Mouse (Mus musculus): Measurements from ENCODE around the gene Syt16. TPM values are rescaled to one million over a fixed set of nuclear protein-coding genes. Genes with fewer than 3 reads are reported as not detected.

The Syt16 gene
- polyA plus RNA-seq, 1 experiment from 2014 or later: 95.5 TPM

DNA sequence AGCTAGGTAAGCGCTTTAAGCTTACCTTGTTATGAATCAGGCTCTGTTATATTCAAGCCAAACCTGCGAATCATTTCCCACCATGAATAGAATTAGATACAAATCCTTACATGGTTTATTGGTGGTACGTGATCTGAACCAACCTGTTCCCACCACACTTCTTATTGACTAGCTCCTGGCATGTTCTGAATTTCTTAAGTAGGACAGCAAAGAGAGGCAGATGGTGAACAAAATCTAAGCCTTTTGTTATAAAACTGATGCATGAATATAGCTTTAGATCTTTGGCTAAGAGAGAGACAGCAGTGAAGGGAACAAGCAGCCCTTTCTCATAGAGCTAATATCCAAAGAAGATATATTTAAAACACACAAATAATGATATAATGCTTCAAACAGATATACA is 83.7 kb downstream of the Syt16 start:
- H3K27me3 ChIP-seq (ENCODE audit: control insufficient read depth, insufficient read depth, low read length): no peaks in the 10 kb centered on the region
- H3K36me3 ChIP-seq (ENCODE audit: control insufficient read depth, insufficient read depth, low read length): no peaks in the 10 kb centered on the region
- no peaks in the 10 kb centered on the region for H3K9me3 ChIP-seq (ENCODE audit: control insufficient read depth, low read length)
- H3K4me3 ChIP-seq (ENCODE audit: low read depth, low read length): no peak overlapping the region
- WGBS: 90% methylated on average over 3 of the region's 3 CpGs
- no peak for ATAC-seq (ENCODE audit: low read depth)
- no peak overlapping the region for H3K9ac ChIP-seq (replicated peaks; ENCODE audit: low read depth, low read length)
- no peaks in the 10 kb centered on the region for H3K4me1 ChIP-seq (ENCODE audit: control insufficient read depth, insufficient read depth, low read length)
- no peak overlapping the region for H3K4me2 ChIP-seq (ENCODE audit: low read depth, low read length)
- H3K27ac ChIP-seq (ENCODE audit: low read depth, low read length): no peak overlapping the region

GRCm38 (mm10) chr12:74084389-74084788 is 86.9 kb downstream of the Syt16 start:
- Histone ChIP-seq H3K27me3 (ENCODE audit: control insufficient read depth, insufficient read depth, low read length) (no peaks in the 10 kb centered on the region), H3K9ac (replicated peaks; ENCODE audit: low read depth, low read length) (no peak overlapping the region), H3K4me3 (ENCODE audit: low read depth, low read length) (no peak overlapping the region), H3K9me3 (ENCODE audit: control insufficient read depth, low read length) (no peaks in the 10 kb centered on the region), H3K36me3 (ENCODE audit: control insufficient read depth, insufficient read depth, low read length) (no peaks in the 10 kb centered on the region), H3K27ac (ENCODE audit: low read depth, low read length) (no peak overlapping the region), H3K4me2 (ENCODE audit: low read depth, low read length) (no peak overlapping the region), H3K4me1 (ENCODE audit: control insufficient read depth, insufficient read depth, low read length) (no peaks in the 10 kb centered on the region)
- no peak for ATAC-seq (ENCODE audit: low read depth)
- WGBS: 92% methylated on average over 5 of the region's 5 CpGs

DNA sequence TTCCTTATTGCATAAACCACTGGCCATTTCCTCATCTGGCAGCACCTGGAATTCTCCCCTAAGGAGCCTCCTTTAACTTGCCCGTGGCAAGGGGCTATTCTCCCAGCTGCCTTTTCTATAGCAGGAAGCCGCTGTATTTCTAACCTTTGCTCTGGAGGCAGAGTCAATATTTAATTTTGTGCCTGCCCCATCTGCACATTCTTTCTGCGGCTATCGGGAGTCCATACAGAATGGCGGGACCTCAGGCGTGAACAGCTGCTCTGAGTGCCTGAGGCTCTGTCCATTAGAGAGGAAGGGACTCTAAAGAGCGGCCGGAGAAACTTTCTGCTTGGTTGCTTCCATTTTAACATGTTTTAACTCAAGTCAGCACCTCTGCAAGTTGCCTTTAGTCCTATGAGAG is 89.6 kb downstream of the Syt16 start:
- Histone ChIP-seq H3K4me3 (ENCODE audit: low read depth, low read length) (no peak overlapping the region), H3K9ac (replicated peaks; ENCODE audit: low read depth, low read length) (no peak overlapping the region), H3K4me1 (ENCODE audit: control insufficient read depth, insufficient read depth, low read length) (no peaks in the 10 kb centered on the region), H3K27me3 (ENCODE audit: control insufficient read depth, insufficient read depth, low read length) (no peaks in the 10 kb centered on the region), H3K4me2 (ENCODE audit: low read depth, low read length) (no peak overlapping the region), H3K36me3 (ENCODE audit: control insufficient read depth, insufficient read depth, low read length) (no peaks in the 10 kb centered on the region), H3K27ac (ENCODE audit: low read depth, low read length) (no peak overlapping the region), H3K9me3 (ENCODE audit: control insufficient read depth, low read length) (no peaks in the 10 kb centered on the region)
- no peak for ATAC-seq (ENCODE audit: low read depth)
- WGBS: 53% methylated on average over 8 of the region's 8 CpGs

GRCm38 (mm10) chr12:74089342-74090131 is 92.1 kb downstream of the Syt16 start:
- no peak for ATAC-seq (ENCODE audit: low read depth)

GRCm38 (mm10) chr12:74092546-74092945 is 95.1 kb downstream of the Syt16 start:
- Histone ChIP-seq H3K4me2 (ENCODE audit: low read depth, low read length) (no peak overlapping the region), H3K4me1 (ENCODE audit: control insufficient read depth, insufficient read depth, low read length) (no peaks in the 10 kb centered on the region), H3K9me3 (ENCODE audit: control insufficient read depth, low read length) (no peaks in the 10 kb centered on the region), H3K4me3 (ENCODE audit: low read depth, low read length) (no peak overlapping the region), H3K27me3 (ENCODE audit: control insufficient read depth, insufficient read depth, low read length) (no peaks in the 10 kb centered on the region), H3K9ac (replicated peaks; ENCODE audit: low read depth, low read length) (no peak overlapping the region), H3K27ac (ENCODE audit: low read depth, low read length) (no peak overlapping the region), H3K36me3 (ENCODE audit: control insufficient read depth, insufficient read depth, low read length) (no peaks in the 10 kb centered on the region)
- no peak for ATAC-seq (ENCODE audit: low read depth)
- WGBS: 66% methylated on average over 5 of the region's 5 CpGs

More at GRCm38 (mm10) chr12:74089342-74090131, 92.1 kb downstream of the Syt16 start:
- Histone ChIP-seq H3K27me3 (ENCODE audit: control insufficient read depth, insufficient read depth, low read length) (no peaks in the 10 kb centered on the region), H3K9me3 (ENCODE audit: control insufficient read depth, low read length) (no peaks in the 10 kb centered on the region), H3K36me3 (ENCODE audit: control insufficient read depth, insufficient read depth, low read length) (no peaks in the 10 kb centered on the region), H3K4me2 (ENCODE audit: low read depth, low read length) (no peak overlapping the region), H3K4me3 (ENCODE audit: low read depth, low read length) (no peak overlapping the region), H3K9ac (replicated peaks; ENCODE audit: low read depth, low read length) (no peak overlapping the region), H3K27ac (ENCODE audit: low read depth, low read length) (no peak overlapping the region), H3K4me1 (ENCODE audit: control insufficient read depth, insufficient read depth, low read length) (no peaks in the 10 kb centered on the region)
- 97% methylated on average over 1 of the region's 1 CpGs for WGBS

- Histone ChIP-seq H3K9me3 (ENCODE audit: control insufficient read depth, low read length) (no peaks in the 10 kb centered on the region), H3K4me2 (ENCODE audit: low read depth, low read length) (no peak overlapping the region), H3K4me1 (ENCODE audit: control insufficient read depth, insufficient read depth, low read length) (peaks cover 3% of the 10 kb centered on the region; the same call in 1 of the 2 replicates), H3K27ac (ENCODE audit: low read depth, low read length) (no peak overlapping the region), H3K9ac (replicated peaks; ENCODE audit: low read depth, low read length) (no peak overlapping the region), H3K27me3 (ENCODE audit: control insufficient read depth, insufficient read depth, low read length) (no peaks in the 10 kb centered on the region), H3K36me3 (ENCODE audit: control insufficient read depth, insufficient read depth, low read length) (no peaks in the 10 kb centered on the region), H3K4me3 (ENCODE audit: low read depth, low read length) (no peak overlapping the region)
- no peak for ATAC-seq (ENCODE audit: low read depth)
- WGBS: 87% methylated on average over 8 of the region's 8 CpGs
These were observed 95.6 kb downstream of the Syt16 start for GRCm38 (mm10) chr12:74093110-74093509.

GRCm38 (mm10) chr12:74094701-74095100 is 97.2 kb downstream of the Syt16 start:
- H3K9me3 ChIP-seq (ENCODE audit: control insufficient read depth, low read length): no peaks in the 10 kb centered on the region
- peaks cover 8% of the 10 kb centered on the region; the same call in 1 of the 2 replicates for H3K4me1 ChIP-seq (ENCODE audit: control insufficient read depth, insufficient read depth, low read length)
- no peak overlapping the region for H3K9ac ChIP-seq (replicated peaks; ENCODE audit: low read depth, low read length)
- H3K4me2 ChIP-seq (ENCODE audit: low read depth, low read length): no peak overlapping the region
- H3K27me3 ChIP-seq (ENCODE audit: control insufficient read depth, insufficient read depth, low read length): no peaks in the 10 kb centered on the region
- no peak for ATAC-seq (ENCODE audit: low read depth)
- H3K27ac ChIP-seq (ENCODE audit: low read depth, low read length): no peak overlapping the region
- 86% methylated on average over 5 of the region's 5 CpGs for WGBS
- no peaks in the 10 kb centered on the region for H3K36me3 ChIP-seq (ENCODE audit: control insufficient read depth, insufficient read depth, low read length)
- no peak overlapping the region for H3K4me3 ChIP-seq (ENCODE audit: low read depth, low read length)

DNA sequence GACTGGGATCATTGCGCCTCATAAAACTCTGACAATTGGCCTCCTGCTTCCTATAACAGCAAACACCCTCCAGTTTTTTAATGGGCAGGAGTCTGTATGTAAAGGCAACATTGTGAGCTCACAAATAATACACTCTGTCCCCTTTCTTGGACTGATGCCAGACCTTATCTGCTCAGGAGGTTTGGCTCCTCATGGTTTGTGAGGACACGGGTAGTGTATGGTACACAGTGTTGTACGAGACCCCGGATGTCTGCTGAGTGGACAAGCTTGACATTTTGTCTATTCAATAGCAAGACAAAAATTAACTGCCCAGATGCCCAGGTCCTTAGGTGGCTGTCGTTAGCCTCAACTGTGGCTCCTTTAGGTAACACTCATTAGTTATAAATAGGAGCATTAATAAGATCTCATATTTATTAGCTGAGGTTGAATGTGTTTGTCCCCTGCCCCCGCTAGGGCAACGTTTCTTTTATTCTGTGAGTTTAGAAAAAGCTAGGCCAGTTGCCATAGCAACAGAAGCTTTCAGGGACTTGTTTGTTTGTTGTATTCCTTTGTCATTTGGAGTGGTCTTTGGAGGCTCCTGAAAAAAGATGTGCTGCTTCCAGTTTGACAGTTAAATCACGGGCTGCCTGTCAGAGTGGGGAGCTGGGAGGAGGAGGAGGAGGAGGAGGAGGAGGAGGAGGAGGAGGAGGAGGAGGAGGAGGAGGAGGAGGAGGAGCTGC is 101.3 kb downstream of the Syt16 start:
- Histone ChIP-seq H3K9ac (replicated peaks; ENCODE audit: low read depth, low read length) (no peak overlapping the region), H3K4me1 (ENCODE audit: control insufficient read depth, insufficient read depth, low read length) (peaks cover 8% of the 10 kb centered on the region; the same call in 1 of the 2 replicates), H3K36me3 (ENCODE audit: control insufficient read depth, insufficient read depth, low read length) (no peaks in the 10 kb centered on the region), H3K27me3 (ENCODE audit: control insufficient read depth, insufficient read depth, low read length) (no peaks in the 10 kb centered on the region), H3K27ac (ENCODE audit: low read depth, low read length) (no peak overlapping the region), H3K4me2 (ENCODE audit: low read depth, low read length) (no peak overlapping the region), H3K9me3 (ENCODE audit: control insufficient read depth, low read length) (no peaks in the 10 kb centered on the region), H3K4me3 (ENCODE audit: low read depth, low read length) (no peak overlapping the region)
- 23% methylated on average over 8 of the region's 8 CpGs for WGBS
- ATAC-seq (ENCODE audit: low read depth): peak; percentile 65; the same call in 1 of the 2 replicates
